Mouse (Mus musculus) cerebellum, postnatal 4 days (tissue): ENCODE data around the gene Tmem50a.
"Not testable (repeated sequence)": the region's sequence is repeated elsewhere in the genome, so short reads cannot be mapped to it uniquely, and the experiment has no call there.

Source experiments
- DNase-seq, 2 experiments: peaks; one replicate each; pipeline ENCODE4 v3.0.0; 2022; ENCODE audit warnings: low spot score in 2 of 2, mixed read lengths in 1 of 2

Gene Tmem50a

DNA sequence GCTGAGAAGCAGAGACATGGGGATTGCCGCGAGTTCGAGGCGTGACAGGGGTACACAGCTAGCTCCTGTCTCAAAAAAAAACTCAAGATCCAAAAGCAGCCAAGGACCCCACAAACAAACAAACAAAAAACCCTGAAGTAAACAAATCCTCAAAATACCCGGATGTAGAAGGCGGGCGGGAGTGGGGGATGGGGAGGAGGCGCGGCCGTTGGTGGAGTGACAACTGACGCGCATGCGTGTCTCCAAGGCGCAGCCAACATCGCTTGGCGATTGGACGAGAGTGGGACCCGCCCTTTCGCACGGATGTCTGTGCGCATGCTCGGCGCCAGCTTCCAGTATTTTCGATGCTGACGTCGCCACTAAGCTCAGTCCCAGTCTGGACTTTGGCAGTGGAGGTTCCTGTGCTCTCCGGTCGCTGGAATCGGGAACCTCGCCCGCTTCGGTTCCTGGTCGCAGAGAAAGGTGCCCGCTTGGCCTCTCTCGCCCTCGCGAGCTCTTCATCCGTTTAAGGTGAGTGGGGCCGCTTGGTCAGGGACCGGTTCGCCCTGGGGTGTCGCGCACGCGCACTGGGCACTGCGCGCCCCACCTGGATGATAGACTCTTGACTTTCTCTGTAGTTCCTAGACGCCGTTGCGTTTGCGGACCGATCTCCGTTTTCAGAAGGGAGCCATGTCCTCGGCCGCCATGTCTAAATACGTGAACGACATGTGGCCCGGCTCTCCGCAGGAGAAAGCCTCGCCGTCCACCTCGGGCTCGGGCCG lies 8.6 kb upstream of the Tmem50a start, which contains the start of gene Rsrp1:
Rsrp1 (plus strand) TSS at position 335 of the 761 bp plus-strand sequence.
- DNase-seq: peak; percentile 95 to 98

DNA sequence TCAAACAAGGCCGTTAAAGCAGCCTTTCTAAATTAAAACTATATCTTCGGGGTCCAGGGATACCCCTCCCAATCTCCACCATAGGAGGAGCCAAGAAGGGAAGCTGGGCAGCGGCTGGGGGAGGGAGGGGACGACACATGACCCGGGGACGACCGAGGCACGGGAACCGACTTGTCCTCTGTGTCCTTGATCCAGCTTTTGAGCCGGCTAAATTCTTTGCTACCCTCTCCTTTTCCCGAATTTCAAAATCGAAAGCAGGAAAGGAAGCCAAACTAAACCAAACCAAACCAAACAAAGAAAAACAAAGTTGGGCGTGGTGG lies 8.1 kb upstream of the Tmem50a start:
- peak in 1 of 2 experiments; percentile 66 for DNase-seq

DNA sequence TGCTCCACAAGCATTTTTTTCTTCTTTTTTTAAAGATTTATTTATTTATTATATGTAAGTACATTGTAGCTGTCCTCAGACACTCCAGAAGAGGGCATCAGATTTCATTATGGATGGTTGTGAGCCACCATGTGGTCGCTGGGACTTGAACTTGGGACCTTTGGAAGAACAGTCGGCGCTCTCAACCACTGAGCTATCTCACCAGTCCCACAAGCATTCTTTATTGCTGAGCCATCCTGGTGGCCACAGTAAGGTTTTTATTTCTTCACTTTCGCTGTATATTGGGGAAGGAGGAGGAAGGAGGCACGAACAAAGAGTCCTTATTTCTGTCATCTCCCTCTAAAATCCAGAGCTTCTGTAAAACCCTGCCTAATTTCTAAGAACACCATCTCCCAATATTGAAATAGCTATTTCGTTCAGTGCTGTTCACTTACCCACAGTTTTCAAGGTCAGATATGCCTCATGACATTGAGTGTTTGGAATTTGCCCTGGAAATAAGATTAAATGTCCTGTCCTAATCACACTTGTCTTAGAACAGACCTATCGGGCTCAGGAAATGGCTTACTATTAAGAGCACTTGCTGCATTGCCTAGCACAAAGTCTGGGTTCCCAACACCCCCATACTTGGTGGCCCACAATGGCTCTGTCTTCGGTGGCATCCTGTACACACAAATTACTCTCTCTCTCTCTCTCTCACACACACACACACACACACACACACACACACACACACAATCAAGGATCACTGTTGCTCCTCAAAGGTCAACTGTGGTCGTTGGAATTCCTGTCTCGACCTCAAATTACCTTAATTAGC lies 7.5 kb upstream of the Tmem50a start:
- DNase-seq: no peak

- no peak for DNase-seq
These were observed 6.9 kb upstream of the Tmem50a start for GRCm38 (mm10) chr4:134921703-134922102.

- no peak for DNase-seq
These were observed 5.8 kb upstream of the Tmem50a start for GRCm38 (mm10) chr4:134920631-134921030.

- DNase-seq: no peak
These were observed 5.1 kb upstream of the Tmem50a start for GRCm38 (mm10) chr4:134919733-134920540.

GRCm38 (mm10) chr4:134918381-134918780 lies 3.6 kb upstream of the Tmem50a start:
- DNase-seq: no peak

- DNase-seq: no peak
These were observed 2.4 kb upstream of the Tmem50a start for GRCm38 (mm10) chr4:134917194-134917593.

DNA sequence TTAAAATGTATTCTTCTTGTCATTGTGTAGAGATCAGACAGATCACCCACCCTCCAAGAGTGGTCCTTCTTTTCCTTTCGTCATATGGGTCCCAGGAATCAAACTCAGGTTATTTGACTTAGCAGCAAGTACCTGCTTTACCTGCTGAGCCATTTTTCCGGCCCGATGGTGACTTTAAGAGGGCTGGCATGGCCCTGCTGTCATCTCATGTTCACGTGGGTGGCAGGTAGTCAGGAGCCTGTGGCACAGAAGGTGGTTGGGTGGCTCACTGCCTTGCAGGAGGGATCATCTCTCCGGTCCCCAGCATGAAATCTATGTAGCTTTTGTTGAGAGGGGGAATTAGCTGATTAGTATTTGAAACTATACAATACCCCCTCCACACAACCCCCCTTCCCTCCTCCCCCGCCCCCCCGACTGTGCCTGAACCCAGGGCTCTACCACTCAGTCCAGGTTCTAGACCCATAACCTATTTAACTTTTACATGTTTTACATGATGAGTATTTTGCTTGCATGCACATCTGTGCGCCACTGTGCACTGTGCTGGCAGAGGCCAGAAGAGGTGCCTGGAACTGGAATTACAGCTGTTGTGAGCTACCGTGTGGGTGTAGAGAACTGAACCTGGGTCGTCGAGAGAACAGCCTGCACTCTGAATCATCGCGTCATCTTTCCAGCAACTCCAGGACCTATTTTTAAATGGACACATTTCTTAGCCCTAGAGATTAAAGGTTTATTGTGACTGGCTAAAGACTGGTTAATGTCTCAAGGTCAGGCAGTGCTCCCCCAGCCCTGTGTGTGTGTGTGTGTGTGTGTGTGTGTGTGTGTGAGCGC lies 613 bp upstream of the Tmem50a start:
- DNase-seq: no peak

DNA sequence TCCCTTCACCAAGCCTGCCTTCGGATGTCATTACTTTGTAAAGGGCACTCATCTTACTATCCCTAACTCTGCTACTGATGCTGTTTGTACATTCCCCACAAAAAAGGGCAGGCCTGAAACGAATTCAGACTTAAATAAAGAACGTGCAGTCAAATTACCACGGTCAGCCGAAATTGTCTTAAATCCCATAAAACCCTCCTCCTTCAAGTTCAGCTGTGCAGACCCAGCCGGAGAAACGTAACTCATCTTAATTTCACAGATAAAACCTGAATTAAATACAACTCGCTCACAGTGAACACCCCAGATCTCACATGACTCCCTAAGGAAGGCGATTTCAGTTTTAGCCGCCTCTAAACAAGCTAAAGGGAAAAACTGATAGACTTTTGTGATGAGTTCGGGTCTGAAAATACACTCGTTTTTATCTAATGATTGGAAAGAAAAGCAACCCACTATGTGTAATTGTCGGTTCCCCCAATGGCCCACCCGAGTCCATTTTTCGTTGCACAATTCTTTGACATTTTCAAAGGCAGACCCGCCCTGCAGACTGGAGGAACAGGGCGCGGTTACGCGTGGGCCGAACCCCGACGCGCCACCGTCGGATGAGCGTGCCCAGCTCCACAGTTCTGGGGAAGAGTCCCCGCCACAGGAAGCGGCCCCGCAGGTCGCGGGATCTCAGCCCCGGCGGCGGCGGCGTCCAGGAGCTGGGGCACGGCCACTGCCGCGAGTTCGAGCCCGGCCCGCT lies 531 bp downstream of the Tmem50a start:
- DNase-seq: no peak

DNA sequence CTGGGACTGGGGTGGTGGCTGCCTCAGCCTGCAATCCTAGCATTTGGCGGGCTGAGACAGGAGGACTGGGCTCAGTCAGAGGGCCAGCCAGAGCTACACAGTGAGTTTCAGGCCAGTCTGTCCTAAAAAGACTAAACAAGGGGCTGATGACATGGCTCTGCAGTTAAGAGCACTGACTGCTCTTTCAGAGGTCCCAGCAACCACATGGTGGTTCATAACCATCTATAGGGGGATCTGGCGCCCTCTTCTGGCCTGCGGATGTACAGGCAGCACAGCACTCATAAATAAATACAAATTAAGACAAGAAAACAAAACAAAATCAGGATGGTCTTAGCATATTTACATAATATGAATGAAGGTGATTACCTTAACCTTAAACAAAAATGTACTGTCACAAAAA lies 1.4 kb downstream of the Tmem50a start:
- DNase-seq: peak; percentile 49 to 75

GRCm38 (mm10) chr4:134911406-134911805 lies 3.4 kb downstream of the Tmem50a start:
- not testable (repeated sequence) for DNase-seq

GRCm38 (mm10) chr4:134903046-134903445 lies 11.8 kb downstream of the Tmem50a start:
- DNase-seq: no peak

DNA sequence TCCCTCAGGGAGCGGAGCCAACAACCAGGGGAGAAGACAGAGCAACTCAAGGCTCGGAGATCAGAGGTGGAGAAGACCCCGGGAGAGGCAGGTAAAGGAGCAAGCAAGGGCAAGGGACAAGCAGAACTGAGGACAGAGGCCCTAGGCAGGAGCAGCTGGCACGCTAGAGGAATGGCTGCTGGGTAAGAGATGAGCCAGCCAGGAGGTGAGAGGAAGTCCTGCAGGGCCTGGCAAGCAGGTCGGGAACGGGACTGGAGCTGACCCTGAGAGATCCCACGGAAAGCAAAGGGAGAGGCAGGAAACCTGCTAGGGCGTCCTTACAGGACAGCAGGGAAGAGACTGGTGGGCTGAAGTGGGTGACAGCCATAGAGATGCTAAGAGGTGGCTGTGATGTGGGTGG lies 13.7 kb downstream of the Tmem50a start:
- no peak for DNase-seq

GRCm38 (mm10) chr4:134897256-134897655 lies 17.6 kb downstream of the Tmem50a start:
- DNase-seq: no peak

GRCm38 (mm10) chr4:134892096-134892495 lies 22.7 kb downstream of the Tmem50a start:
- DNase-seq: peak; percentile 32 to 65

GRCm38 (mm10) chr4:134884364-134884763 lies 30.5 kb downstream of the Tmem50a start:
- DNase-seq: no peak

- DNase-seq: no peak
These were observed 31.0 kb downstream of the Tmem50a start for GRCm38 (mm10) chr4:134883808-134884207.

- DNase-seq: peak in 1 of 2 experiments; percentile 16
These were observed 31.6 kb downstream of the Tmem50a start for GRCm38 (mm10) chr4:134883266-134883665.

DNA sequence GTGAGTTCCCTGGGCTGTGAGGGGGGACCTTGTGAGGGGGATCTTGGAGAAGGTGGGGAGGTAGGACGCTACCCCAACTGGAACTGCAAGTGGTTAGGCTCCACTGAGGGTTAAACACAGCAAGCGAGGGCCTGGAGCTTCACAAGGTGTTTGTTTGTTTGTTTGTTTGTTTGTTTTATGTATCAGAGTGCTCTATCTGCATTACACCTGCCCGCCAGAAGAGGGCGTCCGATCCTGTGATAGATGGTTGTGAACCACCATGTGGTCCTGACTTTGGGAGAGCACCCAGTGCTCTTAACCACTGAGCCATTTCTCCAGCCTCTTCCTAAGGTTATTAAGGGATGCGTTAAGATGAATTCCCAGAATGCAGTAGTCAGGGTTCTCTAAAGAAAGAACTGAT lies 34.8 kb downstream of the Tmem50a start:
- no peak for DNase-seq
